Mouse (Mus musculus): ENCODE data around the gene Rundc3b. TPM values are rescaled to one million over a fixed set of nuclear protein-coding genes. Genes with fewer than 3 reads are reported as not detected.

Rundc3b gene
- 10 to 100 TPM; 31.8 to 32.7 TPM for total RNA-seq (2021)
- long read RNA-seq, experiment 1, transcript Rundc3b-201 (10 exons, 3,677 nt), result major isoform, 12 of 27 reads
- long read RNA-seq, experiment 1, partial matches to known transcripts, result 2 of 27 reads
- long read RNA-seq, experiment 1, other reads (novel, unspliced or antisense), result 13 of 27 reads
- long read RNA-seq, experiment 2, transcript Rundc3b-201 (10 exons, 3,677 nt), result major isoform, 10 of 22 reads
- long read RNA-seq, experiment 2, partial matches to known transcripts, result 2 of 22 reads
- long read RNA-seq, experiment 2, other reads (novel, unspliced or antisense), result 10 of 22 reads

- TF ChIP-seq CTCF (conservative IDR thresholded peaks at IDR 0.05), result no peak
Observed at GRCm38 (mm10) chr5:8622596-8623231, at the start of gene Rundc3b. Rundc3b (minus strand) TSS chr5:8622952.

GRCm38 (mm10) chr5:8669606-8670005 is 46.9 kb upstream of the Rundc3b start:
- H3K4me3 ChIP-seq, result no peak overlapping the region
- H3K27ac ChIP-seq, result no peak overlapping the region
- TF ChIP-seq CTCF (conservative IDR thresholded peaks at IDR 0.05), result no peak
- DNase-seq (ENCODE audit: low spot score in 2 of 2), result no peak

More at GRCm38 (mm10) chr5:8622596-8623231, at the start of gene Rundc3b:
- Histone ChIP-seq H3K4me3 (peak within 1 kb of the TSS; percentile 83), H3K27ac (peak within 1 kb of the TSS; percentile 93)
- DNase-seq (ENCODE audit: low spot score in 2 of 2), result peak; percentile 92 to 93

- no peak overlapping the region for H3K4me3 ChIP-seq
- TF ChIP-seq CTCF (conservative IDR thresholded peaks at IDR 0.05), result no peak
- no peak for DNase-seq (ENCODE audit: low spot score in 2 of 2)
Observed at GRCm38 (mm10) chr5:8667758-8668474, 45.2 kb upstream of the Rundc3b start.

GRCm38 (mm10) chr5:8664678-8665077 is 41.9 kb upstream of the Rundc3b start:
- no peak for DNase-seq (ENCODE audit: low spot score in 2 of 2)
- Histone ChIP-seq H3K4me3 (no peak overlapping the region), H3K27ac (no peak overlapping the region)
- no peak for TF ChIP-seq CTCF (conservative IDR thresholded peaks at IDR 0.05)

More at GRCm38 (mm10) chr5:8667758-8668474, 45.2 kb upstream of the Rundc3b start:
- no peak overlapping the region for H3K27ac ChIP-seq

- H3K4me3 ChIP-seq, result peak overlapping the region; percentile 46
- no peak overlapping the region for H3K27ac ChIP-seq
- no peak for DNase-seq (ENCODE audit: low spot score in 2 of 2)
- no peak for TF ChIP-seq CTCF (conservative IDR thresholded peaks at IDR 0.05)
Observed at GRCm38 (mm10) chr5:8660738-8661151, 38.0 kb upstream of the Rundc3b start.

GRCm38 (mm10) chr5:8659911-8660737 is 37.4 kb upstream of the Rundc3b start, which contains the start of gene Abcb1a:
Abcb1a (plus strand) TSS chr5:8660077.
- H3K4me3 ChIP-seq, result peak within 1 kb of the TSS; percentile 46
- H3K27ac ChIP-seq, result no peak within 1 kb of the TSS
- no peak for TF ChIP-seq CTCF (conservative IDR thresholded peaks at IDR 0.05)
- no peak for DNase-seq (ENCODE audit: low spot score in 2 of 2)

GRCm38 (mm10) chr5:8652085-8652484 is 29.3 kb upstream of the Rundc3b start:
- no peak overlapping the region for H3K27ac ChIP-seq
- no peak overlapping the region for H3K4me3 ChIP-seq
- no peak for TF ChIP-seq CTCF (conservative IDR thresholded peaks at IDR 0.05)
- no peak for DNase-seq (ENCODE audit: low spot score in 2 of 2)

GRCm38 (mm10) chr5:8648774-8649173 is 26.0 kb upstream of the Rundc3b start:
- Histone ChIP-seq H3K27ac (no peak overlapping the region), H3K4me3 (no peak overlapping the region)
- no peak for TF ChIP-seq CTCF (conservative IDR thresholded peaks at IDR 0.05)
- no peak for DNase-seq (ENCODE audit: low spot score in 2 of 2)

GRCm38 (mm10) chr5:8648300-8648699 is 25.5 kb upstream of the Rundc3b start:
- DNase-seq (ENCODE audit: low spot score in 2 of 2), result no peak

GRCm38 (mm10) chr5:8634489-8634975 is 11.8 kb upstream of the Rundc3b start:
- Histone ChIP-seq H3K4me3 (no peak overlapping the region), H3K27ac (no peak overlapping the region)
- no peak for TF ChIP-seq CTCF (conservative IDR thresholded peaks at IDR 0.05)
- no peak for DNase-seq (ENCODE audit: low spot score in 2 of 2)

More at GRCm38 (mm10) chr5:8648300-8648699, 25.5 kb upstream of the Rundc3b start:
- TF ChIP-seq CTCF (conservative IDR thresholded peaks at IDR 0.05), result no peak
- Histone ChIP-seq H3K27ac (no peak overlapping the region), H3K4me3 (no peak overlapping the region)

GRCm38 (mm10) chr5:8632901-8633300 is 10.1 kb upstream of the Rundc3b start:
- TF ChIP-seq CTCF (conservative IDR thresholded peaks at IDR 0.05), result no peak
- no peak for DNase-seq (ENCODE audit: low spot score in 2 of 2)
- Histone ChIP-seq H3K27ac (no peak overlapping the region), H3K4me3 (no peak overlapping the region)

GRCm38 (mm10) chr5:8622071-8622595 is 619 bp downstream of the Rundc3b start:
- Histone ChIP-seq H3K4me3 (peak overlapping the region; percentile 83), H3K27ac (peak overlapping the region; percentile 93)
- TF ChIP-seq CTCF (conservative IDR thresholded peaks at IDR 0.05), result no peak
- DNase-seq (ENCODE audit: low spot score in 2 of 2), result peak; percentile 63 to 65

Data from layer of hippocampus, adult 2 months (tissue).